Mouse (Mus musculus) MEL (cell line): ENCODE results near the gene Ildr1. TPM values are rescaled to one million over a fixed set of nuclear protein-coding genes. Genes with fewer than 3 reads are reported as not detected.

Experiments used
- DNase-seq: peaks from one replicate; pipeline ENCODE4 v3.0.0; 2011; ENCODE audit warnings: low read depth, low spot score
- H3K27ac ChIP-seq: 2 replicates; pipeline ENCODE4 v1.5.1; 2012; ENCODE audit warnings: low read depth, mild to moderate bottlenecking, control low read depth, low read length, moderate library complexity; ENCODE audit not compliant: control insufficient read depth
- H3K27me3 ChIP-seq, 2 experiments: fragments of 150-350 bp in 1 of 2; sonication (generic) in 1 of 2; 2 replicates each; pipeline ENCODE4 v1.6.1; 2012; ENCODE audit warnings: low read length in 2 of 2, mild to moderate bottlenecking in 2 of 2, improper control_type of control experiment in 1 of 2, moderate library complexity in 1 of 2; ENCODE audit not compliant: insufficient read depth in 2 of 2, control insufficient read depth in 1 of 2
- H3K36me3 ChIP-seq, 2 experiments: 2 replicates each; pipeline ENCODE4 v1.6.1; 2012 to 2014; ENCODE audit warnings: low read length in 2 of 2, improper control_type of control experiment in 1 of 2, inconsistent platforms in 1 of 2, mild to moderate bottlenecking in 1 of 2; ENCODE audit not compliant: insufficient read depth in 2 of 2, control insufficient read depth in 1 of 2
- H3K4me1 ChIP-seq, 2 experiments: fragments of 150-350 bp in 1 of 2; sonication (generic) in 1 of 2; 2 replicates each; pipeline ENCODE4 v1.6.1; 2012; ENCODE audit warnings: low read length in 2 of 2, improper control_type of control experiment in 1 of 2, mild to moderate bottlenecking in 1 of 2; ENCODE audit not compliant: insufficient read depth in 2 of 2, control insufficient read depth in 1 of 2
- H3K4me3 ChIP-seq, 2 experiments: fragments of 150-350 bp in 1 of 2; sonication (generic) in 1 of 2; 2 replicates each; pipeline ENCODE4 v1.5.1; 2012; ENCODE audit warnings: low read depth in 2 of 2, low read length in 2 of 2, mild to moderate bottlenecking in 2 of 2, moderate library complexity in 2 of 2, control low read depth in 1 of 2, improper control_type of control experiment in 1 of 2; ENCODE audit not compliant: control insufficient read depth in 1 of 2, insufficient read depth in 1 of 2
- H3K79me2 ChIP-seq: 2 replicates; pipeline ENCODE4 v1.6.1; 2012; ENCODE audit warnings: mild to moderate bottlenecking, low read length, moderate library complexity; ENCODE audit not compliant: control insufficient read depth, poor library complexity, insufficient read depth
- H3K9ac ChIP-seq: 2 replicates; pipeline ENCODE4 v1.6.1; 2012; ENCODE audit warnings: low read depth, mild to moderate bottlenecking, control low read depth, low read length, moderate library complexity; ENCODE audit not compliant: control insufficient read depth, poor library complexity, severe bottlenecking
- H3K9me3 ChIP-seq: fragments of 150-350 bp; sonication (generic); replicated peaks from 2 replicates; pipeline ENCODE4 v1.6.1; 2012; ENCODE audit warnings: mild to moderate bottlenecking, low read length, improper control_type of control experiment, moderate library complexity; ENCODE audit not compliant: insufficient read depth
- CHD1 ChIP-seq: IDR thresholded peaks from 2 replicates; pipeline ENCODE4 v1.6.1; 2012; ENCODE audit warnings: low read depth, mild to moderate bottlenecking, inconsistent platforms, low read length, improper control_type of control experiment
- CHD2 ChIP-seq: IDR thresholded peaks from 2 replicates; pipeline ENCODE4 v1.6.1; 2011; ENCODE audit warnings: low read length, improper control_type of control experiment
- CTCF ChIP-seq, 3 experiments: IDR thresholded peaks in 2 of 3; conservative IDR thresholded peaks in 1 of 3; 2 replicates each; pipeline ENCODE4 v1.5.1; 2011 to 2012; ENCODE audit warnings: low read length in 3 of 3, low read depth in 2 of 3, mild to moderate bottlenecking in 2 of 3, improper control_type of control experiment in 1 of 3, inconsistent platforms in 1 of 3, mixed read lengths in 1 of 3, moderate library complexity in 1 of 3; ENCODE audit not compliant: control insufficient read depth in 1 of 3, insufficient read depth in 1 of 3, poor library complexity in 1 of 3, severe bottlenecking in 1 of 3
- E2F4 ChIP-seq: IDR thresholded peaks from 2 replicates; pipeline ENCODE4 v1.6.1; 2011; ENCODE audit warnings: low read depth, low read length, improper control_type of control experiment, borderline replicate concordance
- ELF1 ChIP-seq: IDR thresholded peaks from 2 replicates; pipeline ENCODE4 v1.6.1; 2014; ENCODE audit warnings: low read depth, mild to moderate bottlenecking, inconsistent platforms, low read length, improper control_type of control experiment, moderate library complexity
- EP300 ChIP-seq, 2 experiments: IDR thresholded peaks; 2 replicates each; pipeline ENCODE4 v1.6.1; 2011; ENCODE audit warnings: improper control_type of control experiment in 2 of 2, low read length in 2 of 2, low read depth in 1 of 2, mild to moderate bottlenecking in 1 of 2
- JUND ChIP-seq: IDR thresholded peaks from 2 replicates; pipeline ENCODE4 v1.6.1; 2011; ENCODE audit warnings: low read depth, mild to moderate bottlenecking, improper control_type of control experiment, low read length
- KAT2A ChIP-seq: conservative IDR thresholded peaks from 2 replicates; pipeline ENCODE4 v1.6.1; 2012; ENCODE audit warnings: low read depth, low read length, improper control_type of control experiment, inconsistent platforms
- MAFK ChIP-seq: IDR thresholded peaks from 2 replicates; pipeline ENCODE4 v1.6.1; 2011; ENCODE audit warnings: low read depth, mild to moderate bottlenecking, low read length, improper control_type of control experiment, borderline replicate concordance
- MEF2A ChIP-seq: IDR thresholded peaks from 2 replicates; pipeline ENCODE4 v1.6.1; 2014; ENCODE audit warnings: low read depth, mild to moderate bottlenecking, inconsistent platforms, low read length, improper control_type of control experiment; ENCODE audit not compliant: poor library complexity, insufficient replicate concordance, severe bottlenecking; ENCODE audit errors: extremely low read depth
- MXI1 ChIP-seq: IDR thresholded peaks from 2 replicates; pipeline ENCODE4 v1.6.1; 2011; ENCODE audit warnings: mild to moderate bottlenecking, low read depth, low read length, improper control_type of control experiment
- NRF1 ChIP-seq: IDR thresholded peaks from 2 replicates; pipeline ENCODE4 v1.6.1; 2014; ENCODE audit warnings: low read depth, mild to moderate bottlenecking, inconsistent platforms, low read length, improper control_type of control experiment, moderate library complexity; ENCODE audit not compliant: poor library complexity, insufficient read depth, severe bottlenecking
- POLR2A ChIP-seq, 2 experiments: IDR thresholded peaks; 2 replicates each; pipeline ENCODE4 v1.6.1; 2011 to 2012; ENCODE audit warnings: low read length in 2 of 2, mild to moderate bottlenecking in 2 of 2, control low read depth in 1 of 2, improper control_type of control experiment in 1 of 2, low read depth in 1 of 2, moderate library complexity in 1 of 2; ENCODE audit not compliant: control insufficient read depth in 1 of 2, insufficient read depth in 1 of 2, poor library complexity in 1 of 2
- POLR2AphosphoS2 ChIP-seq: IDR thresholded peaks from 2 replicates; pipeline ENCODE4 v1.6.1; 2011; ENCODE audit warnings: low read length, improper control_type of control experiment
- RAD21 ChIP-seq: IDR thresholded peaks from 2 replicates; pipeline ENCODE4 v1.6.1; 2011; ENCODE audit warnings: mild to moderate bottlenecking, low read depth, low read length, improper control_type of control experiment
- SIN3A ChIP-seq: IDR thresholded peaks from 2 replicates; pipeline ENCODE4 v1.6.1; 2012; ENCODE audit warnings: low read length, improper control_type of control experiment, inconsistent platforms
- SMC3 ChIP-seq: IDR thresholded peaks from 2 replicates; pipeline ENCODE4 v1.6.1; 2011; ENCODE audit warnings: low read depth, low read length, improper control_type of control experiment
- TAL1 ChIP-seq: IDR thresholded peaks from 2 replicates; pipeline ENCODE4 v1.6.1; 2012; ENCODE audit warnings: mild to moderate bottlenecking, inconsistent platforms, low read length, moderate library complexity, mixed read lengths
- TCF12 ChIP-seq: IDR thresholded peaks from 2 replicates; pipeline ENCODE4 v1.6.1; 2014; ENCODE audit warnings: low read depth, mild to moderate bottlenecking, inconsistent platforms, low read length, improper control_type of control experiment, moderate library complexity
- UBTF ChIP-seq: IDR thresholded peaks from 2 replicates; pipeline ENCODE4 v1.6.1; 2012; ENCODE audit warnings: low read depth, mild to moderate bottlenecking, inconsistent platforms, low read length, improper control_type of control experiment, moderate library complexity, borderline replicate concordance; ENCODE audit not compliant: insufficient read depth
- USF1 ChIP-seq: IDR thresholded peaks from 2 replicates; pipeline ENCODE4 v1.6.1; 2014; ENCODE audit warnings: low read depth, mild to moderate bottlenecking, inconsistent platforms, low read length, improper control_type of control experiment, moderate library complexity
- USF2 ChIP-seq, 2 experiments: IDR thresholded peaks; 2 replicates each; pipeline ENCODE4 v1.6.1; 2011 to 2012; ENCODE audit warnings: improper control_type of control experiment in 2 of 2, low read length in 2 of 2, borderline replicate concordance in 1 of 2, inconsistent platforms in 1 of 2, low read depth in 1 of 2, mild to moderate bottlenecking in 1 of 2; ENCODE audit not compliant: insufficient read depth in 1 of 2
- ZC3H11A ChIP-seq: IDR thresholded peaks from 2 replicates; pipeline ENCODE4 v1.6.1; 2012; ENCODE audit warnings: low read depth, mild to moderate bottlenecking, inconsistent platforms, low read length, improper control_type of control experiment
- polyA plus RNA-seq, 2 experiments: library from polyadenylated mRNA; stranded (reverse) in 1 of 2; unstranded in 1 of 2; fragments of >175 nt in 1 of 2; fragments of >200 nt in 1 of 2; gene quantifications; 2 replicates each; pipeline versions ENCODE4 v1.2.1 to v1.2.4; 2012; ENCODE audit warnings: low replicate concordance in 2 of 2, low read depth in 1 of 2; ENCODE audit not compliant: insufficient read length in 2 of 2, insufficient read depth in 1 of 2, missing spikeins in 1 of 2
- total RNA-seq: library from RNA; depleted of rRNA; stranded (reverse); fragments of 300-350 nt; gene quantifications from 2 replicates; pipeline ENCODE4 v1.2.3, GENCODE M21; 2012

Ildr1 gene
- total and polyA plus RNA-seq, 3 experiments = not detected

DNA sequence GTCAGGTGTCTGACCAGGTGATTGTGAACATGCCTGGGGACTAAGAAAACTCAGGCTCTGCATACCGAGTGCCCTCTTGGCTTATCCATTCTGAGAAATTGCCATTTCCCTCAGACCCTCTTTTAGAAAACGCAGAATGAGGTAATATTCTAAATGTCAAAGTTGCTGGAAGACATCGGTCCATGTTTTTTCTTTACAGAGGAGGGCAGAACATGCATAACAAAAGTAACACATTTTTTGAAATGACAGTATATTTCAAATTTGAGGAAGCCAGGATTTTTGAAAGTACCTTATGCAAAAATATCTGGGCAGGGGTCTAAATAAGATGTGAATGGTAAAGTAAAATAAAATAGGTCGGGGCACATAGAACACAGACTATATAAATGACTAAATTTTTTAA is 43.3 kb upstream of the Ildr1 start:
- Histone ChIP-seq H3K27ac (no peak overlapping the region), H3K79me2 (no peaks in the 10 kb centered on the region), H3K9ac (no peak overlapping the region), H3K9me3 (no peaks in the 10 kb centered on the region), H3K36me3 (no peaks in the 10 kb centered on the region), H3K27me3 (no peaks in the 10 kb centered on the region), H3K4me3 (no peak overlapping the region), H3K4me1 (no peaks in the 10 kb centered on the region)
- no peak for DNase-seq
- no peak for TF ChIP-seq ELF1

DNA sequence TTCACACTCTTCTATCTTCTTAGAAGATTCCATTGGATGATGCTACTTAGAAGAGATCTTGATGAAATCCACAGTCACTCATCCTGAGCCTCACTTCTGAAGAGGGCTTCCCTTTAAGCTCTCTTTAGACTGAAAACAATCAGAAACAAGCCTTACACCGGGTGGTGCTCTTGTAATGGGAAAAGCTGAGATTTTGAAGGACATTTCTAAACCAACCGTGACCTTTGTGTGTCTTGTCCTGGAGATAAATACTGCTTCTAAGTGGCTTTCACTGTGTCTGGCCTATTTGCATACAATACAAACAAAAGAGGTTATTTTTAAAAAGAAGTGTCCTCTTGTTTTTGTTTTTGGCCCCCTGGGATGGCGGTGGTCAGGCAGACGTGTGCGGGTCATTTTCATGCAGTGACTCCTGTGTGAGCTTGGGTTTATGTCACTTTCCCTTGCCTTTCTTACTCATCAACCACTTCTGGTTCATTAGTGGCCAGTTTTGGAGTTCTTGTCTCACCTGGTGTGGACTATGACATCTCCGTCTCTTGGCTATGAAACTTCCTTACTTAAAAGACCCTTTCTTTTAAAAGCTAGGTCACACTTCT is 42.5 kb upstream of the Ildr1 start:
- Histone ChIP-seq H3K4me1 (no peaks in the 10 kb centered on the region), H3K9ac (no peak overlapping the region), H3K79me2 (no peaks in the 10 kb centered on the region), H3K27me3 (no peaks in the 10 kb centered on the region), H3K27ac (no peak overlapping the region), H3K9me3 (no peaks in the 10 kb centered on the region), H3K36me3 (no peaks in the 10 kb centered on the region), H3K4me3 (no peak overlapping the region)
- TF ChIP-seq EP300 (IDR thresholded peaks at IDR 0.05; ENCODE audit: low read depth in 1 of 2, low read length in 2 of 2) = no peak
- no peak for TF ChIP-seq UBTF
- no peak for TF ChIP-seq USF2 (IDR thresholded peaks at IDR 0.05; ENCODE audit: borderline replicate concordance in 1 of 2, insufficient read depth in 1 of 2, low read depth in 1 of 2, low read length in 2 of 2)
- no peak for TF ChIP-seq USF1
- TF ChIP-seq JUND = no peak
- TF ChIP-seq POLR2A (IDR thresholded peaks at IDR 0.05; ENCODE audit: control insufficient read depth in 1 of 2, insufficient read depth in 1 of 2, low read depth in 1 of 2, low read length in 2 of 2, poor library complexity in 1 of 2) = no peak
- no peak for TF ChIP-seq CTCF (IDR thresholded peaks at IDR 0.05 in 2 of 3, conservative IDR thresholded peaks at IDR 0.05 in 1 of 3; ENCODE audit: control insufficient read depth in 1 of 3, insufficient read depth in 1 of 3, low read depth in 2 of 3, low read length in 3 of 3, poor library complexity in 1 of 3, severe bottlenecking in 1 of 3)
- no peak for TF ChIP-seq SMC3
- no peak for TF ChIP-seq MXI1
- no peak for TF ChIP-seq ZC3H11A
- TF ChIP-seq KAT2A = no peak
- DNase-seq = no peak

- no peaks in the 10 kb centered on the region for H3K36me3 ChIP-seq
- no peak for TF ChIP-seq ZC3H11A
- no peak for TF ChIP-seq TAL1
- no peak for TF ChIP-seq ELF1
- TF ChIP-seq EP300 (IDR thresholded peaks at IDR 0.05; ENCODE audit: low read depth in 1 of 2, low read length in 2 of 2) = no peak
- TF ChIP-seq SIN3A = no peak
- TF ChIP-seq USF1 = no peak
- TF ChIP-seq USF2 (IDR thresholded peaks at IDR 0.05; ENCODE audit: borderline replicate concordance in 1 of 2, insufficient read depth in 1 of 2, low read depth in 1 of 2, low read length in 2 of 2) = no peak
- no peak for TF ChIP-seq MAFK
- TF ChIP-seq RAD21 = no peak
- TF ChIP-seq MEF2A = no peak
- TF ChIP-seq POLR2AphosphoS2 = no peak
- no peak for TF ChIP-seq CHD2
- no peak for TF ChIP-seq TCF12
- no peak for TF ChIP-seq CHD1
- no peak for TF ChIP-seq SMC3
- no peak for TF ChIP-seq E2F4
- no peak for TF ChIP-seq KAT2A
- TF ChIP-seq CTCF (IDR thresholded peaks at IDR 0.05 in 2 of 3, conservative IDR thresholded peaks at IDR 0.05 in 1 of 3; ENCODE audit: control insufficient read depth in 1 of 3, insufficient read depth in 1 of 3, low read depth in 2 of 3, low read length in 3 of 3, poor library complexity in 1 of 3, severe bottlenecking in 1 of 3) = no peak
- no peak for TF ChIP-seq NRF1
- TF ChIP-seq, all 39 proteins: peak for 0
- Histone ChIP-seq H3K79me2 (no peaks in the 10 kb centered on the region), H3K4me1 (no peaks in the 10 kb centered on the region), H3K27ac (no peak overlapping the region), H3K9me3 (no peaks in the 10 kb centered on the region), H3K27me3 (no peaks in the 10 kb centered on the region), H3K9ac (no peak overlapping the region), H3K4me3 (no peak overlapping the region)
- DNase-seq = no peak
These were observed 38.6 kb upstream of the Ildr1 start for GRCm38 (mm10) chr16:36655199-36655598.
